Mouse (Mus musculus) layer of hippocampus, adult 2 months (tissue): Measurements from ENCODE around the gene Pdzd9. TPM values are rescaled to one million over a fixed set of nuclear protein-coding genes. Genes with fewer than 3 reads are reported as not detected.
A peak's percentile ranks its signal among the peaks of the same experiment; 100 is the strongest.

Experiments
- DNase-seq, 2 experiments: peaks; one replicate each; pipeline ENCODE4 v3.0.0; 2022; ENCODE audit warnings: low spot score in 2 of 2
- H3K27ac ChIP-seq: fragments of 200-600 bp; 2 replicates; pipeline ENCODE4 v1.8.1; 2022
- H3K4me3 ChIP-seq: fragments of 200-600 bp; 2 replicates; pipeline ENCODE4 v1.8.1; 2022; ENCODE audit warnings: mild to moderate bottlenecking
- CTCF ChIP-seq: fragments of 200-600 bp; conservative IDR thresholded peaks from 2 replicates; pipeline ENCODE4 v1.8.1; 2022; ENCODE audit warnings: antibody characterized with exemption, mild to moderate bottlenecking, moderate library complexity
- total RNA-seq, 2 experiments: library from RNA; stranded (reverse); gene quantifications; 2 replicates each; pipeline ENCODE4 v1.2.3; 2021

Pdzd9 gene
- total RNA-seq, 2 experiments from 2014 or later = not detected

GRCm38 (mm10) chr7:120682002-120682401 lies 11.9 kb upstream of the Pdzd9 start:
- Histone ChIP-seq H3K27ac (peak overlapping the region; percentile 0; the same call in 1 of the 2 replicates), H3K4me3 (no peak overlapping the region)
- no peak for DNase-seq
- TF ChIP-seq CTCF = no peak

- no peak for TF ChIP-seq CTCF
- Histone ChIP-seq H3K27ac (peak overlapping the region; percentile 95; the same call in 1 of the 2 replicates), H3K4me3 (peak overlapping the region; percentile 94)
- DNase-seq = no peak
Measured at GRCm38 (mm10) chr7:120679023-120679422, 8.9 kb upstream of the Pdzd9 start.

- Histone ChIP-seq H3K4me3 (peak overlapping the region; percentile 94), H3K27ac (peak overlapping the region; percentile 95)
- TF ChIP-seq CTCF = no peak
- DNase-seq = peak in 1 of 2 experiments; percentile 35
Measured at GRCm38 (mm10) chr7:120677764-120678531, 7.8 kb upstream of the Pdzd9 start.

DNA sequence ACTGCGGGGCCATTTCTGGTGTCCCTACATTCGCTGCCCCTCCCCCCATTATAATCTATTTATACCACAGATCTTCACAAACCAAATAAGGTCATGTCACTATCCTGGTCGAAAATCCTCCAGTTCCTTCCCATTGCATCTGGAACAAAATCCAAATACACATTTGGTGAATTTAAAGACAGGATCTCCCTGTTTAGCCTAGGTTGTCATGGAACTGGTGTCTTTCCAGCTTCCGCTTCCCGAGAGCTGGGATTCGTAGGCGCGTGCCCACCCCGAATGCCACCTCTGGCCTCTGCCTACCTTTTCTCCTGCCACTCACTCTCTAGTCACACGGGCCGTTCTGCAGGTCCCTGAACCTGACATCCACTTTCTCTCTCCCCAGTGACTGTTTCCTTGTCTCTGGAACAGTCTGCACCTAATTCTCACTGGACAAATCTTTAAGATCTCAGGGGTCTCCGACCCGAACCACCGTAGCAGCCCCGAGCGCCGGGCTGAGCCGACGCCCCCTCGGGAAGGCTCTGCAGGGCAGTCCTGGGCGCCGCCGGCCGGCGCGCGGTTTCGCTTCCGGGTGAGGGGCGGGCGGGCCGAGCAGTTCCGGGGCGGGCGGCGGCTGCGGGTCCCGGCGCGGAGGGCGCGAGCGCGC lies 7.0 kb upstream of the Pdzd9 start, which contains the start of gene Mosmo:
Gene Mosmo, plus strand, starts transcription at position 618 of the 643 bp plus-strand sequence.
- H3K4me3 ChIP-seq = peak within 1 kb of the TSS; percentile 94
- DNase-seq = peak; percentile 21 to 72
- no peak for TF ChIP-seq CTCF

DNA sequence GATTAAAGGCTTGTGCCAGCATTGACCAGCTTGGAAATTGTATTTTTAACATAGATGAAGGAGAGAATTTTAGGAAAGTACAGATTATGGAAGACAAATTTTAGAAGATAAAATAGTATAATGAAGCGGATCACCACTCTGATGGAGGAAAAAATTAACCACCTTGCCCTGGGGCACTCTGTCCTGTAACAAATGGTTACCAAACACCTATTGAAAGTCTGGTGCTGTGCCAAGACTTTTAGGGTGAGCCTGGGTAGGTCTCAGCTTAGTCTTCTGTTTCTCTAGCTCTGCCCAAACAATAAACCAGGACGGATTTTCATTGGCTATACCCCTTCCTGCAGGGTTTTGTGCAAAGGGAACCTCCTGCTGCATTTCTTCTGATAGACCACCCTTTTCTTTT lies 1.1 kb upstream of the Pdzd9 start:
- TF ChIP-seq CTCF = no peak
- no peak for DNase-seq
- no peak overlapping the region for H3K27ac ChIP-seq
- no peak overlapping the region for H3K4me3 ChIP-seq

More for the DNA sequence above, 7.0 kb upstream of the Pdzd9 start, which contains the start of gene Mosmo:
- H3K27ac ChIP-seq = peak within 1 kb of the TSS; percentile 95

GRCm38 (mm10) chr7:120662079-120662478 lies 8.1 kb downstream of the Pdzd9 start:
- no peak for TF ChIP-seq CTCF
- no peak overlapping the region for H3K4me3 ChIP-seq
- no peak overlapping the region for H3K27ac ChIP-seq
- DNase-seq = no peak

GRCm38 (mm10) chr7:120647849-120648248 lies 22.3 kb downstream of the Pdzd9 start:
- Histone ChIP-seq H3K4me3 (no peak overlapping the region), H3K27ac (peak overlapping the region; percentile 58; the same call in 1 of the 2 replicates)
- TF ChIP-seq CTCF = no peak
- DNase-seq = peak; percentile 56 to 78

DNA sequence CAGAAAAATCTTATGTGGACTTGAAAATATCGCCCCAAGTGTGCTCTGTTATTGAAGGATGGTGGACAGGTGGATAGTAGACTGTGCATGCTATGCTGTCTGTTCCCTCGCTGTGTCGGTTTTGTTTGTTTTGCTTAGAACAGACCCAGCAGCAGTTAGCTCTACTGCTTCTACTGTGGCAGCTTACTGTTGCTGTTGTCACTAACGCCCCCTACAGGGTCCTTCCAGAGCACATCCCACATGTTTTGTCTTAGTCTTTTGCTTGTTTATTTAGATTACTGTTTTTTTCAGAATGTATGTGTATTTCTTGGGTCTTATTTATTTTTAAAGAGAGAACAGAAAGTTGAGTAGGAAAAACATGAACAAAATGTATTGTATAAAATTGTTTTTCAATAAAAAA lies 26.9 kb downstream of the Pdzd9 start:
- DNase-seq = no peak
- no peak overlapping the region for H3K4me3 ChIP-seq
- no peak overlapping the region for H3K27ac ChIP-seq
- TF ChIP-seq CTCF = peak; percentile 63

DNA sequence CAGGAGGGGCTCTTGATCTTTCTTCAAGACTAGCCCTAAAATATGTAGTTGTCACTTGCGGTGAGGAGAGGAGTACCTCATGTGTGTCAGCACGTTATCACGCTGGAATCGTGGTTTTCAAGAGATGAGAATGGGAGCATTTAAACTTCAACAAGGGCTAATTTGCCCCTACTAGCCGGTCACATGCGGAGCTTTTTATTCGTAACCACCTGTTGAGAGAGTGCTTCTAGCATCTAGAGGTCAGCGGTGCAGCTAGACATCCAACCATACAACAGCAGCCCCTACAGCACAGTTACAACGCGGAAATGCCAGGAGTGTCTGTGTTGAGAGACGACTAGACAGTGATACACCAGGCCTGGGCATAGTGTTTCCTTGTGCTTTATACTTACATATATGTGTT lies 34.3 kb downstream of the Pdzd9 start:
- H3K4me3 ChIP-seq = peak overlapping the region; percentile 82
- DNase-seq = no peak
- peak overlapping the region; percentile 96 for H3K27ac ChIP-seq
- no peak for TF ChIP-seq CTCF

DNA sequence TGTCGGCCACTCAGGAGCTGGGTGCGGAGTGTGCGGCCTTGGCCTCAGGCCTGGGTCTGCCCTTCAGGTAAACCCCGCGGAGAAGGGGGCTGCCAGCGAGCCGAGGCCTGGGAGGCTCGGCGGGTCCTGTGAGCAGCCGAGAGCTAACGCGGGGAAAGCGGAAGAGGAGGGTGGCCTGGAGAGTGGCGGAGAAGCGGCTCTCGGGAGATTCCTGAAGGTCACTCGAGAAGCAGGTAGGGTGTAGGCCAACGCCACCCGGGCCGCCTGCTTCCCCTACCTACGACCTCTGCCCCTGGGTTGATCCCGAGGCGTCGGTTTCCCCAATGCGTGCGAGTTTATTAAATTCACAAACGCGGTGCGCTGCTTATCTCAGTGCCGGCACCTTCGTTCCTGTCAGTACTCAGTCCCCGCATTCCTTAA lies 34.8 kb downstream of the Pdzd9 start:
- H3K27ac ChIP-seq = peak overlapping the region; percentile 96
- no peak for DNase-seq
- no peak for TF ChIP-seq CTCF
- H3K4me3 ChIP-seq = peak overlapping the region; percentile 82

DNA sequence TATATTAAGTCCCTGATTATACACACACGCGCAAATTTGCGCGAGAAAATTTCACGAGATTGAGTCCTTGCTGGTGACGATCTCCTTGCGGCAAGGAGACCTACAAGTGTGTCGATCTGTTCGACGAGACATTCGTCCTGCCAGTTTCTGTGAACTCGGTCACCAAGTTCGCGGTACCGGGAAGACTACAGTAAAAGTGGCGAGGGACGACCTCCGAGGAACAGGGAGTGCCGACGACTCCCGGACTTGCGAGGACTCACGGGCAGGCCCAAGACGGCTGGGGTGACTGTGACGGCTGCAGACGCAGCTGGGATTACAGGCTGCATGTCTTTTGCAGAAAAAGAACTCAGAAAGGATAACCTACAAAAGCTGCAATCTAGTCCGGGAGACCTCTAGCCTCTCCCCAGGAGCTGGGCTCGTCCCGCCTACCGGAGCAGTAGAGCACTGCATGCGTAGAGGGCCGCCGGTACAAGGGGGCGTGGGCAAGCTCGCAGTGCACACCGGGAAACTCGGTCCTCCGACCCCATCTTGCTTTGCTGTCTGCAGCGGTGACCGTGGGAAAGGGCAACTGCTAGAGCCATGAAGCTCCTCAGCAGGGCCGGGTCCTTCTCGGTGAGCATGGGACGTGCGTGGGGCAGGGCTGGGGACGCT lies 35.3 kb downstream of the Pdzd9 start, which contains the start of gene Uqcrc2:
Gene Uqcrc2, plus strand, starts transcription at position 466 of the 651 bp plus-strand sequence.
- H3K27ac ChIP-seq = peak within 1 kb of the TSS; percentile 96
- TF ChIP-seq CTCF = peak; percentile 84
- peak within 1 kb of the TSS; percentile 82 for H3K4me3 ChIP-seq
- peak; percentile 82 to 87 for DNase-seq

GRCm38 (mm10) chr7:120634301-120634700 lies 35.8 kb downstream of the Pdzd9 start:
- peak overlapping the region; percentile 96 for H3K27ac ChIP-seq
- peak overlapping the region; percentile 82 for H3K4me3 ChIP-seq
- DNase-seq = no peak
- no peak for TF ChIP-seq CTCF

DNA sequence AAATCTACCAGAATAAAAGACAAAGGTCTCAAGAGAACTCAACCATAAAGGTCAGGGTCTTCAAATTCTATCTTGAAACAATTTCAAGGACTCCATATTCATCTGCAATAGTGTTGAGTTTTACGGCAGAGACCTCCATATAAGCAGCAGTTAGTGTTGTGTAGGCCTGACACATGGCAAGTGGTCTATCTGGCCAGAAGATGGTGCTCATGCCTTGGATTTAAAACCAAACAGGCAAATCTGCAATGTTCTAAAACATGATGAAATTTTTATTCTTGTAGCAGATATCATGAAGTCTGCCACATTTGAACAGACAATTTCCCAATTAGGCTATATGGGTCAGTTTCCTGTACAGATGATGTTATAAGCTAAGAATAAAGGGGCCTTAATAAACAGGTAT lies 37.6 kb downstream of the Pdzd9 start:
- Histone ChIP-seq H3K4me3 (no peak overlapping the region), H3K27ac (0 out of 2 replicates have a peak overlapping the region, but pooled peaks have one; percentile 36)
- DNase-seq = peak; percentile 52 to 54
- TF ChIP-seq CTCF = peak; percentile 81
